Mouse (Mus musculus) CD8-positive naive resting alpha-beta T cell, adult 2 months (primary cell): Measurements from ENCODE around the gene Hoxd10.

ENCODE experiments used
- DNase-seq, 2 experiments: peaks; one replicate each; pipeline ENCODE4 v3.0.0; 2022; ENCODE audit warnings: low read depth in 2 of 2, low spot score in 2 of 2

The Hoxd10 gene

DNA sequence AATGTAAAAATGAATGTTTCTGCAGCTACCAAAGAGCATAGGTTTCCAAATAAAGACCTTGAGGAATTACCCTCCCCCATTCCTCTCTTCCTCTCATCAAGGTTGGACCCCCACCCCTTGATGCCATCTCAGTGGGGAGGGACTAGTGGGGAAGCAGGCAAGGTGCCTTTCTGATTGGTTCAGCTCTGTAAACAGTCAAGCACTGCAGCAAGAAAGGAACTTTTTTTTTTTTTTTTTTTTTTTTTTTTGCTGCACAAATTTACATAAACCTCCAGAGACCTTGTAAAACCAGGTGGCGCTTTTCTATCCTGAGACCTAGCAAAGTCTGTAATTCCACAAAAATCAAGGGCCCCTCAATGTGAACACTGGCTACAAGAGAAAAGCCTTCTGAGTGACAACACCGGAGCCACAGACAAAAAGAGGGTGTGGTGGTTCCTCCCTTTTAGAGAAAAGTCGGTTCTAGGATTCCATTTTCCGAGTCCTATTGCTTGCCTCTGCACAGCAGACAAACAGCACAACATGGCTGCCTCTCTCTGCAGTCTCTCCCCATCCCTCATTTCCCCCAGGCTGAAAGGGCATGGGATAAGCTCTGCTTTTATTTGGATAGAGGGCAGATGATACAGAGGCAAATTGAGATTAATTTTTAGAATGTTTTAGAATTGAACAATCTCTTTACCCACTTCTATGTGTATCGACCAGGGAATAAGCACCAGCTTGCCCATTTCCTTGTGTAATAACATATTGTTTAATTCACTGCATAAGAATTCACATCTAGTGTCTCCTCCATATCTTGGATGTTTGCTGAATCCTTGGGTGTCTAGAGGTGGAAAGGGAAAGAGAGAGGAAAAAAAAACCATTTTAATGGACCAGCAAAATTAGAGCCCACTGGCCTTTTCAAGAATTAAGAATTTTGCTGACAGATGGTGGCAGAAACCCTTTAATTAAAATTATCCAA, 18.0 kb downstream of the Hoxd10 start:
- no peak for DNase-seq

DNA sequence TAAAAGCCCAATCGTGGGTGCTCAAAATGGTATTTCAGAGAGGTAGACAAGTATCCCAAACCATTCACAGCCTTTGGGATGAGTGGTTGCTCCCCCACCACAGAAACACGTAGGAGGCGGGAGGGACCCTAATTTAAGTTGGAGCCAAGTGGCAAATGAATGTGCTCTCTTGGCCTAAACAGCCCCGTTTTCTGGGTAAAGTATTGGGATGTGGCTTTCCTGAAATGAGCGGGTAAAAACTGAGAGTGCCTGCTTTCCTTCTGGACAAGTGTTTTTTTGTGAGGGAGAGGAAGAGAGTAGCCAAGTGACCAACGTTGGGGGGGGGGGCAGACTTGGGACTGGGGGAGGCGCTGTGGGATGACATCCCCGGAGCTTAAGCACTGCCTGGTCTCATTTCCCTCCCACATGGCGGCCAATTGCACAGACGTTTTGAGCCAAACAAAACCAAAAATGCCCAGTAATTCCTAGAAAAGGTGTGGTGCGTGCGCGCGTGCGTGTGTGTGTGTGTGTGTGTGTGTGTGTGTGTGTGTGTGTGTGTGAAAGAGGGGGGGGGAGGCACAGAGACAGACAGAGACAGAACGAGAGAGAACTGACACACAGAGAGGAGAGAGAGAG, 19.3 kb downstream of the Hoxd10 start:
- DNase-seq, result no peak

DNA sequence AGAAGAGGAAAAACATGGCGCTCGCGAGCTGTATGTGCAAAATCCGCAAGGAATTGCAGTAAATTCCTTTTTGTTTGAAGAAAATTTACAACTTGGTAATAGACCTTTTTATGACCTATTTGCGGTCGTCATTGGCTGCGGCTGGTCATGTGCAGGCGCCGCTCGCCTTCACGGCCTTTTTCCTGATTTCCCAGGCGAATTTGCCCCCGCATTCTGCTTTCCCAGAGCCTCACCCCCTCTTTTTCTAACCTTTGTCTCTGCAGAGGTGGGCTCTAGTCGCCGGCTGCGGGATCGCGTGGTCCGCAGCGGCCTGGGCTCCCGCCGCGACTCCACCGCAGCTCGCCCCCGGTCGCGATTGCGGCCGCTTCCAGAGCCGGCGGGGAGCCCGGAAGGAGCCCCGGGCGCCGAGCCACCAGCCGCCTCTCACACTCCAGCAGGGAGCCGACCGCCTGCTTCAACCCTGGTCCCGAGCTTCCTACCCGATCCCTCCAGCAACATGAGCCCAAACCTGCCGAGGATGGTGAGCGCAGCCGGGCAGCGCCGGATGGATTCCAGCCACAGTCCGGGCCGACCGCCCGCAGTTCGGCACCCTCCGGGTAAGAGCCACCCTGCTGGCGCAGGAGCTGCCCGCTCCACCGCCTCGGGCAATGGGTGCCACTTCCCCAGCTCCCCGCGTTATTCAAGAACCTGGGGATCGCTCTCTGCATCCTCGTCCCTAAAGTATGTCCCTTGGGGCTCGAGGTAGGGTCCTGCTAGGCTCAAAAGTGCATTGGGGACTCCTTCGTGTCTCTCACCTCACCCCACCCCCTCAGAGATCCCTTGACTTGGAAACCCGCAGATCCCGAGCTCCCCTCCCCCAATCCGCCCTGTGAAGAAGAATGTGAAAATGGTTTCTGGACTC, 20.2 kb downstream of the Hoxd10 start, which contains the start of the genes Hoxd3 and Hoxd4:
TSS of gene Hoxd3 (plus strand) at position 207 of the 901 bp plus-strand sequence.
TSS of gene Hoxd4 (plus strand) at position 209 of the 901 bp plus-strand sequence.
- DNase-seq, result no peak

DNA sequence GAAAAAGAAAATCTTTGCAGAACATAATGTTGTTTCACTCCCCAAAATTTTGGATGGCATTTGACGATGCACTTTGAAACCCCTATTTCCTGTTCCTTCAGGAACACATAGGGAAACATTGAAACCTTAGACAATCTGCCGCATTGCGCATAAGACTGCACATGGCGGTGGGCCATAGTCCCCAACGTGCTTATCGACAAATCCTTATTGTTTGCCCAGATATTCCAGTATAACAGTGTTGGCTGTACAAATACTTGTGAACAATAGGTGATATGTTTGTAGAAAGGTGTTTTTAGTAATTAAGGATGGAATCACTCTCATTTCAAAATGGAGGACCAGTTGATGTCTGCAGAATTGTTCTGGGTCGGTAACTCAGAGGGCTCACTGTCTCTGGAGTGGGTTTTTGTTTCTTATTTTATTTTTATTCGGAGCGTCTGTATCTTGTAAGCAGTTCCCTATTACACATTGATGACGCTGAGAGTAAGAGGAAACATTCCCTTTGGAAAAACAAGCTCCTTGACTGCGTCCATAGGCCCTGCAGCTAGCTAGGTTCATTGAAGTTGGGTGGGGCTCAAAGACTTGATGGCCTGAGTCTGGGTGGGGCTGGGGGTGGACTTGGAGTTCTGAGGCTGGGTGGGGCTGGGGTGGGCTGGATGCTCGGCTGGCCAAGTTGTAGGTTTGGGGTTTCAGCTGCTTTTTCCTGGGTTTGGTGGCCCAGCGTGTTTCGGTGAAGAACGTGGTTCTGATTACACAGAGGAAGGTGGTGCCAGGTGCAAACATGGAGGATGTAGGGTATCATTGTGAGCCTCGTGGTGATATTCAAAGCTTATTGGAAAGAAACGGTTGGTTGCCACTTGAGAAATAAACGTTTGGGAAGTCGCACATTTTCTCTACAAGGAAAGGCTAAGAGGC, 21.8 kb downstream of the Hoxd10 start:
- DNase-seq, result no peak

DNA sequence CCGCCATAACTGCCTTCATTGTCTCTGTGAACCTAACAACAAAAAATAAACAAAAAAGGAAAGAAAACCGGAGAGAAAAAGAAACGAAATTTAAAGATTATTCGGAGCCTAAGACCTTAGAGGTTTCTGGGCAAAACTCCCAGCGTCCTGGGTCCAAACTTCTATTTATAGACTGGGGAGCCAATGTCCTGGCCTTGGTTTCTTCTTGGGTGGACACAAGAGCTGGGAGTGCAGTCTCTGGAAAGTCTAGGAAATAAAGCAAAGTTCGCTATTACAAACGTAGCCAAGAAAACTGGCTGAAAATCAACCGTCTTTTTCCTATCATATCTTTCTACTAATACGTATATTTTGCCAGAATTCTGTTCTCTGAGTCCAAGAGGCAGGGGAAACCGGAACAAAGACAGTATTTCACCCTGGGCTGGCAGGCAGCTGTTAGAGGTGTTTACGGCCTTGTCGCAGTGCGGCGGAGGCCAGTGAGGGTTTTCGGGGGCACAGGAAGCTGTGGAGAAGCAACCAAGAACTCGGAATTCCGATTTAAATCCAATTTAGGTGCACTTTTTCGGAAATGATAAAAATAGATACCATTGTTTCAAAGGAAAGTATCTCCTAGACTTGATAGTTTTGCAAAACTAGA, 22.5 kb downstream of the Hoxd10 start:
- no peak for DNase-seq

DNA sequence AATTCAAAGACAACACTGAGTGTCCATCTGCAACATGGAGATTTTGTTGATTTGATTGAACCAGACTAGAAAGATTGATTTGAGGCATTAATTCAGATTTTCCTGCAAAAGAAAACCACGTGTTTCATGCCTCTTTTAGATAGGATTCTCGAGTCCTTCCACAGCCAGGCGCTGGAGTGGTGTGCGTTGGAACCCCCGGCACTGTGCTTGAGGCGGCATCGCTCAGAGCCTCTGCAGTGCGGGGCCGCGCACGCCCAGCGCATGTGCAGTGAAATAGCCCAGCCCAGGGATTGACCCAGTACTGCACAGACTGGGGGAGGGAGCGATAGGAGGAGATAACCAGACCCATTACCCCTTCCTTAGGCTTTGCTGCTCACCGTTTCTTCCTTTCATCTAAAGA, 23.2 kb downstream of the Hoxd10 start:
- DNase-seq, result no peak

DNA sequence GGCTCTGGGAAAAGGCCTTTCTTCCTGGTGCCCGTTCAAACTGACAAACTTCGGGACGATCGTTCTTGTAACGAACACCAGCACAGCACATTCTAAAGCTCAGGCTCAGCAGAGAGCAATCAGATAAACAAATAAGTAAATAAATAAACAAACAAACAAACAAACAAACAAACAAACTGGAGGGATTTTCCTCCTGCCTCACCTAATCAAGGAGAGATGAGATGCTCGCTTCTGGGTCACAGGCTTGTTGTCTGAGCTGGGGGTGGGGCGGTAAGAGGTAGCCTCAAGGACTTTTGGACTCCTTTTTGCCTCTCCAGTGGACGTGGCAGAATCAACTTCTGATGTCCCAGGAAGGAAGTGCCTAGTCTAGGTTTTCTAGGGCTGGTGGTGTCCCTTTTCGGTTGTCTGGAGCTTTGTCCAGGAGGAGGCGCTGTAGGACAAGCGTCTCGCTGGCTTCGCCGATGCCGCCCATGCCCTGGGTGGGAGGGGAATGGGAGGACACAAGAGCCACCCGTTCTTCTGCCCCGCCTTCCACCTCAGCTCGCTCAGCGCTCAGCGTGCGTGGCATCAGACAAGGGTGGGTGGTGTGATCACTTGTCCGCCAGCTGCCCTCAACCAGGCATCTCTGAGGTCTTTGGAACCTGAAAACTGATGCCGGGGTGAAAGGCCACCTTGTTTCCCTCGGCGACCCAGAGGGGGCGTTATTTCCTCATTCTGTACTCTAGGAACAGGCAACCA, 23.9 kb downstream of the Hoxd10 start:
- DNase-seq, result peak; percentile 68 to 81

DNA sequence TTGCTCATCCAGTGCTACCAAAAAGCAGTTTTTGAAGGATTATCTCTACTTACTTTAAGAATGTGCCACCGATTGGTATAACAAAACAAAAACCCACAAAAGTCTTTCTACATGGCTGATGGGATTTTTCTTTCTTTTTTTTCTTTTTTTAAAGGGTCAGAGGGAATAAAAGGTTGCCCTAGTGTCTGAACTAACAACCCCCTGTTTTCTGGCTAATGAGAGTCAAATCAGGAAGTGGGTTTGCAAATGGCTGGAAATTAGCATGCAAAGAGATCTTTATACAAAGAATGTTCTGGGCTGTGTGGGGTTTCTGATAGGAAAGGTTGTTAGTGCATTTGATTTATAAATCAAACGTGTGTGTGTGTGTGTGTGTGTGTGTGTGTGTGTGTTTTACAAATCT, 28.7 kb downstream of the Hoxd10 start:
- DNase-seq, result no peak

DNA sequence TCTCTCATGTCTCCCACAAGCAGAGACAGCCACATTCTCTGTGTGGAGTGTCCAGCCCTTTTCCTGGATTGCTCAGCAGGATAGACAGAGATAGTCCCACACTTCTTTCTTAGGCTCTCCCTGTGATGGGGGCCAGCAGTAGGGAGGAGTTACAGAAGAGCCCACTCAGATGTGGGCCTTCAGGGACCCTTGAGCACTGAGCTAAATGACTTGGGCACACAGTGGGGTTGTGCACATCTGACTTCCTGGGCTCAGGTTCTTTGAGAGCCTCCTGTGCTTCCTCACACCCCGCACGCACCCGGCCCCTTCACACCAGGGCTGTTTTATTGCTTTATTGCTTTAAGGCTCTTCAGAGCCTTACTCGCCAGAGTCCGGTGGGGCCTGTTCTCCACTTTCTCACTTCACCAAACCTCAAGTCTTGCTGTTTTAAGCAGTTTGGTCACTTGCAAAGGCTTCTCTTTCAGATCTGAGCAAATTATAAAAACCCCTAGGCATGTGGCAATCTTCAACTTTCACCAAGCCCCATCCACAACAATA, 29.3 kb downstream of the Hoxd10 start:
- DNase-seq, result no peak

DNA sequence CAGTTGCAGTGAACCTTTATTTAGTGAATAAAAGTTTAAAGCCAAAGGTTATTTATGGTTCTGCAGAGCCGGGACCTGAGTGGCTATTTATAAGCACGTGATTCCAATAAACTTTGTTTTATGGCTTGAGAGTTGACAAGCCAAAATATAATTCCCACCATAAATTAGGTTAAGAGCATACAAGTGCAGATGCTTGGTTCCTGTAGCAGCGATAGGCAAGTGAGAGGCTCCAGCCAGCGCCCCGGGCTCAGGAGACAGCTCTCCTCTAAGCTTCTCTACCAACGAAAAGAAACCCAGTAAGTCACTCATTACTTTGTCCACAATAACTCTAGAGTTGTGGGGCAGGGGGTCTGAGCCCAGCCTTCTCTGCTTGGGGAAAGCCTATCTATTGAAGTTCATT, 30.2 kb downstream of the Hoxd10 start:
- no peak for DNase-seq

DNA sequence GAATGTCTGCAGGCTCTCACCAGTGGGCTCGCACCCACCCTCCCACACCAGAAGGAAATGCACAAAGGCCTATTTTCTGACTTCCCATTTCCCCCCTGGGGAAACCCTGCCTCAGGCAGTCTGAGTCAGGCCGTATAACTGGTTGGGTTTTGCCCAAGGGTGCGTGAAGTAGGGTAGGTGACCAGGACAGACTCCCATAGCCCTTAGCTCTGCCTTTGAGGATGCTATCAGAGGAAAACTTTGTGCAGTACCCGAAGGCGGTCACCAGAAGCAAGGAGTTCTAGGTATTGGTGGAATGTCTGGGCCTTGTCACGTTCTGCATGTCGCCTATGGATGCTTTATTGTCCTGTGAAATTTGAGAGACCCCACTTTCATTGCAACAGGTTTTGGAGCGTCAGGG, 31.2 kb downstream of the Hoxd10 start:
- no peak for DNase-seq

DNA sequence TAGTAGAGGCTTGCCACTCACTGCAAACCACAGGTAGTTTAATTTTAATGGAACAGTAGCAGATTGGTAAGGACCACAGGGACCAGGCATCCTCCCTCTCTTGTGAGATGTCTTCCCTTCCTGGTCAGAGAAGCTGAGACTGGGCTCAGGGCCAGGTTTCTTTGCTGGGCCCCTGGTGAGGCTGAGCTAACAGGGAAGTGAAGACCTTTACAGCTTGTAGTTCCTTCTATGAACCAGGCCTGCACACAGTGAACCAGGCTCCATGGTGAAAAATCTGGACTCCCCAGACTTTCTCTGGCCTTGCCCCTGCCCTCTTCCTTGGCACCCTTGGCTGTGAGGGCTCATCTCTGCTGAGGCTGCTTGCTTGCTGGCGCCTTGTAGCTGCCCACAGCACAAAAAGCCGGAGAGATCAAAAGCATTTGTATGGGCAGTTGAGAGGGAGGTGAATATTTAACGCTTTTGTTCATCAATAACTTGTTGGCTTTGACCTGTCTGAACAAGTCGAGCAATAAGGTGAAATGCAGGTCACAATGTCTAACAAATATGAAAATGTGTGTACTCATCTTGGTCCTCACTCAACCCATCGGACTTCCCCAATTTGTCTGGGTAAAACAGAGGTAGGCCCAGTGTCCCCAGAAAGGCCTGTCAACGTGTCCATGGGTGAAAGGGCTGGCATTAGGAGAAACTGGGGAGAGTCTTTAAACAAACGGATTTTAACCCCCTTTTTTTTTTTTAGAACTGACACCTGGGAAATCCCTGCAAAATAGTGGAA, 32.7 kb downstream of the Hoxd10 start:
- DNase-seq, result no peak

DNA sequence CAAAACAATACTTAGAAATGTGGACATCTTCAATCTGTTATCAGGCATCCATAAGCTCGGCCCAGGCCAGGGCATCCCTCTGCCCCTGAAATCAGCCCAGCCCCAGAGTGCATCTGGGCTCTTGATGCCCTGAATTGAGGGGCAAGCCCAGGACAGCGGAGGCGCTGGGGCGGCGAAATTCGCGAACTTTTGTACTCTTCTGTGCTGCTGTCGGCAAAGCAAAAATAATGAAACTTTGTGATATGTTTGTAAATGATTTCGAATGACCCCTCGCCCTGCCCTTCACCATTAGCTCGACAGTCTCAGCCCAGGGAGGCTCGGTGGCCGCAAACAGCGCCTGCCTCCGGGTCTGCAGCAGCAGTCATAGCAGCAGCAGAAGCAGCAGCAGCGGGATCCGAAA, 33.4 kb downstream of the Hoxd10 start:
- DNase-seq, result no peak

DNA sequence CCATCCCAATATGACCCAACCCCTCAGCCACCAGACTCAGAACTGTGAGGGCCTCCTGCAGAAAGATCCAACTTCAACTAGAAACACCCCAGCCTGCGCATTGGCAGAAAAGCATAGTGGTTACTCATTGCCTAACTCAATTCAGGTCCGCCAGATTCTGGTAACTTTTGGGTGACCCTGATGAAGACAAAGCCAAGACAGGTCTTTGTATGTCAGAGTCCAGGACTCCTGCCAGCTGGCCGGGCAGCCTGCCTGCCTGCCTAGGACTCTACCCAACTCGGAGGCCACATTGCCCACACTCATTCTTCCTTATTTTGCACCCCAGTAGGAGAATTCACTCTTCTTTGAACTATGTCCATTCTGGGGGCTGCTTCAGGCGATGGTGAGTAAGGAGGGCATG, 34.8 kb downstream of the Hoxd10 start, which contains the start of gene Gm28230:
TSS of gene Gm28230 (plus strand) at position 178 of the 400 bp plus-strand sequence.
- DNase-seq, result no peak

DNA sequence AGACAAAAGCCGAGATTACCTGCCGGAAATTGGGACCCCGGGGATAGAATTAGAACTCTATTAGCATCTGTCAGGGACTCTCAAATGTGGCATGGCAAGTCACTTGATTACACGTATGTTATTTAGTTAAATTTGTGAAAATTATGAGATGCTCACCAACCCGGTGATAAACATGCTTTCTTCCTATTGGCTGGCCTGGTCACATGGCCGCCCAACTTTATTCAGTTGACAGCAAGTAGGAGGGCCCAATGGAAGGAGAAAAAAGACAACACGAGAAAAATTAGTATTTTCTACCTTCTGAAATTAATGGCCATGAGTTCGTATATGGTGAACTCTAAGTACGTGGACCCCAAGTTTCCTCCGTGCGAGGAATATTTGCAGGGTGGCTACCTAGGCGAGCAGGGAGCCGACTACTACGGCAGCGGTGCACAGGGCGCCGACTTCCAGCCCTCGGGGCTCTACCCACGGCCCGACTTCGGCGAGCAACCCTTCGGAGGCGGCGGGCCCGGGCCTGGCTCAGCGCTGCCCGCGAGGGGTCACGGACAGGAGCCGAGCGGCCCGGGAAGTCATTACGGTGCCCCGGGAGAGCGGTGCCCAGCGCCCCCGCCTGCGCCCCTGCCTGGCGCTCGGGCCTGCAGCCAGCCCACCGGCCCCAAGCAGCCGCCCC, 35.4 kb downstream of the Hoxd10 start:
- DNase-seq, result no peak

DNA sequence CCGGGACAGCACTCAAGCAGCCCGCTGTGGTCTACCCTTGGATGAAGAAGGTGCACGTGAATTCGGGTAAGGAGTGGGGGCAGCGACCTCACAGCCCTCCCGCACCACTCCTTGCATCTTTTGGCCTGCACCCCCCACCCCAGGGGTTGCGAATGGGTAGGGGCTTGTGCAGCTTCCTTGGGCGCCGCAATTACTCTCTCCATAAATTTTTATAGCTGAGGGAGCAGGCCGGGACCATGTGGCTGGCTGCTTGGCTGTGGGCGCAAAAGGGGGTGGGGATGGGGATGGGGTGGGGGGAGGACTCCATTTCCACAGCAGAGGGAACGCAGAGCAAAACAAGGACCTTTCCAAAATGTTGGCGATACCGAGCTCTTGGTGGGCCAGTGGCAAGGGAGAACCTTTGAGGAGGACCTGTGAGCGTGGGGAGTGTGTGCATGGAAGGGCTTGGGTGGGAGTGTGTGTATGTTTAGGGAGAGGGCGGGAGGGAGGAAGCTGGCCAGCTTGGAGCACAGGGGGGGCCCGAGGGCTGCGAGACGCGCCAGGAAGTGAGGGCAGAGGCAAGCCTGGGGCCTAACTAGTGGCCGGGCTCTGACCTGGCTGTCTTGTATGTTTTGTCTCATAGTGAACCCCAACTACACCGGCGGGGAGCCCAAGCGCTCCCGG, 36.0 kb downstream of the Hoxd10 start:
- DNase-seq, result no peak

DNA sequence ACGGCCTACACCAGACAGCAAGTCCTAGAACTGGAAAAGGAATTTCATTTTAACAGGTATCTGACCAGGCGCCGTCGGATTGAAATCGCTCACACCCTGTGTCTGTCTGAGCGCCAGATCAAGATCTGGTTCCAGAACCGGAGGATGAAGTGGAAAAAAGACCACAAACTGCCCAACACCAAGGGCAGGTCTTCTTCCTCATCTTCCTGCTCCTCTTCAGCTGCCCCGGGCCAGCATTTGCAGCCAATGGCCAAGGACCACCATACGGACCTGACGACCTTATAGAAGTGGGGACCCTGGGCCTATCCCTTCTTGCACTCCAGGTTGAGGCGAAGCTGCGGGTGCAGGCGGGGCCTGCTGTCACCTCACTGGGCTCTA, 36.6 kb downstream of the Hoxd10 start:
- DNase-seq, result no peak
